ENCODE assay signal across 17 mouse cellular contexts in genomic region chr16:77537351-77537750, GRCm38 (mm10).
DNase-seq lines count a peak whose midpoint lies in the region; ATAC-seq and TF ChIP-seq lines count a peak whose summit lies in the region.
"Had no signal": no experiment of that assay in that cellular context is flagged by ENCODE, and none has a peak within 500 bp of the region (broad histone marks: within the 10 kb centered on the region; RNA-seq: fewer than 3 reads in every experiment).

No protein-coding gene starts in this region.

- H3K36me3 ChIP-seq in intestine, embryonic 15.5 days, result no peaks in the 10 kb centered on the region
- H3K36me3 ChIP-seq in intestine, embryonic 16.5 days (ENCODE audit: control insufficient read depth, insufficient read depth, low read length), result no peaks in the 10 kb centered on the region
- no peaks in the 10 kb centered on the region for H3K36me3 ChIP-seq in hindbrain, embryonic 11.5 days (ENCODE audit: control insufficient read depth, insufficient read depth, low read length)
- no peaks in the 10 kb centered on the region for H3K36me3 ChIP-seq in midbrain, embryonic 14.5 days (ENCODE audit: control insufficient read depth, insufficient read depth, low read length)
- H3K36me3 ChIP-seq: embryonic facial prominence, embryonic 13.5 days; limb, embryonic 10.5 days had no signal

- no peaks in the 10 kb centered on the region for H3K27me3 ChIP-seq in intestine, embryonic 15.5 days (replicated peaks)
- no peaks in the 10 kb centered on the region for H3K27me3 ChIP-seq in intestine, embryonic 16.5 days (replicated peaks; ENCODE audit: control insufficient read depth, insufficient read depth, low read length)
- H3K27me3 ChIP-seq in hindbrain, embryonic 11.5 days (ENCODE audit: control insufficient read depth, insufficient read depth, low read length), result no peaks in the 10 kb centered on the region
- H3K27me3 ChIP-seq in midbrain, embryonic 14.5 days (ENCODE audit: control insufficient read depth, insufficient read depth, low read length), result no peaks in the 10 kb centered on the region
- H3K27me3 ChIP-seq: embryonic facial prominence, embryonic 13.5 days had no signal

- no peak overlapping the region for H3K27ac ChIP-seq in intestine, embryonic 15.5 days
- no peak overlapping the region for H3K27ac ChIP-seq in intestine, embryonic 16.5 days (ENCODE audit: low read length)
- H3K27ac ChIP-seq in hindbrain, embryonic 11.5 days (ENCODE audit: low read depth, low read length), result peak overlapping the region; percentile 84
- H3K27ac ChIP-seq in midbrain, embryonic 14.5 days (replicated peaks; ENCODE audit: low read depth, low read length), result peak overlapping the region; percentile 97
- H3K27ac ChIP-seq: embryonic facial prominence, embryonic 13.5 days; limb, embryonic 10.5 days; liver, embryonic 14.5 days had no signal

- no peak for TF ChIP-seq POLR2A in brain, embryonic 14.5 days (IDR thresholded peaks at IDR 0.05; ENCODE audit: borderline replicate concordance, extremely low read depth, insufficient read depth, insufficient read length, poor library complexity, severe bottlenecking)

- WGBS in intestine, embryonic 15.5 days, result 80% methylated on average over 4 of the region's 4 CpGs
- 72% methylated on average over 4 of the region's 4 CpGs for WGBS in intestine, embryonic 16.5 days
- WGBS in hindbrain, embryonic 11.5 days, result 80% methylated on average over 4 of the region's 4 CpGs
- WGBS in midbrain, embryonic 14.5 days, result 66% methylated on average over 4 of the region's 4 CpGs

- no peak overlapping the region for H3K4me3 ChIP-seq in intestine, embryonic 15.5 days (replicated peaks)
- no peak overlapping the region for H3K4me3 ChIP-seq in intestine, embryonic 16.5 days (ENCODE audit: low read length)
- H3K4me3 ChIP-seq in hindbrain, embryonic 11.5 days (ENCODE audit: low read depth, low read length), result no peak overlapping the region
- H3K4me3 ChIP-seq in midbrain, embryonic 14.5 days (replicated peaks; ENCODE audit: low read depth, low read length), result peak overlapping the region; percentile 30
- H3K4me3 ChIP-seq: embryonic facial prominence, embryonic 13.5 days; limb, embryonic 10.5 days had no signal

- DNase-seq in brain, embryonic 14.5 days (ENCODE audit: low read depth), result peak; percentile 58
- no peak for DNase-seq in hindbrain, embryonic 11.5 days (ENCODE audit: low spot score)
- DNase-seq in midbrain, embryonic 14.5 days, result peak; percentile 55
- no peak for DNase-seq in cerebellum, adult 18-20 months
- DNase-seq in right cerebral cortex, adult 18-20 months, result no peak
- DNase-seq: adrenal gland, postnatal 36 days; B cell, adult 2 months; cerebellum, adult 8-10 months; heart, adult 11 months; heart, postnatal 10 days; kidney, adult 18-20 months had no signal

- H3K4me1 ChIP-seq in intestine, embryonic 15.5 days (replicated peaks), result no peaks in the 10 kb centered on the region
- H3K4me1 ChIP-seq in intestine, embryonic 16.5 days (ENCODE audit: control insufficient read depth, insufficient read depth, low read length), result no peaks in the 10 kb centered on the region
- H3K4me1 ChIP-seq in hindbrain, embryonic 11.5 days (replicated peaks; ENCODE audit: control insufficient read depth, insufficient read depth, low read length), result no peaks in the 10 kb centered on the region
- H3K4me1 ChIP-seq in midbrain, embryonic 14.5 days (ENCODE audit: control insufficient read depth, insufficient read depth, low read length), result peaks cover 18% of the 10 kb centered on the region
- H3K4me1 ChIP-seq: limb, embryonic 10.5 days had no signal

- no peak for TF ChIP-seq CTCF in brain, embryonic 14.5 days (IDR thresholded peaks at IDR 0.05; ENCODE audit: borderline replicate concordance, extremely low read depth, insufficient read depth, insufficient read length)

- H3K9me3 ChIP-seq in intestine, embryonic 15.5 days, result no peaks in the 10 kb centered on the region
- no peaks in the 10 kb centered on the region for H3K9me3 ChIP-seq in intestine, embryonic 16.5 days (ENCODE audit: control insufficient read depth, low read length)
- no peaks in the 10 kb centered on the region for H3K9me3 ChIP-seq in hindbrain, embryonic 11.5 days (ENCODE audit: control insufficient read depth, low read length)
- H3K9me3 ChIP-seq in midbrain, embryonic 14.5 days (ENCODE audit: control insufficient read depth, low read length), result no peaks in the 10 kb centered on the region
- H3K9me3 ChIP-seq: embryonic facial prominence, embryonic 13.5 days; limb, embryonic 10.5 days had no signal

- ATAC-seq in intestine, embryonic 15.5 days, result no peak
- ATAC-seq in intestine, embryonic 16.5 days, result no peak
- ATAC-seq in hindbrain, embryonic 11.5 days (ENCODE audit: low FRiP score), result peak; percentile 26; the same call in 1 of the 2 replicates
- ATAC-seq in midbrain, embryonic 14.5 days (ENCODE audit: low FRiP score, low TSS enrichment), result peak; percentile 55
- no peak for ATAC-seq in granulocyte monocyte progenitor cell, adult 5-6 weeks (replicated peaks; ENCODE audit: poor library complexity, severe bottlenecking)

- 0 out of 2 replicates have a peak overlapping the region, but pooled peaks have one; percentile 22 for H3K4me2 ChIP-seq in intestine, embryonic 15.5 days (replicated peaks)
- H3K4me2 ChIP-seq in intestine, embryonic 16.5 days (ENCODE audit: low read depth, low read length), result no peak overlapping the region
- H3K4me2 ChIP-seq in hindbrain, embryonic 11.5 days (replicated peaks; ENCODE audit: low read depth, low read length), result peak overlapping the region; percentile 26; the same call in 1 of the 2 replicates
- peak overlapping the region; percentile 56 for H3K4me2 ChIP-seq in midbrain, embryonic 14.5 days (ENCODE audit: low read length)

- no peak overlapping the region for H3K9ac ChIP-seq in intestine, embryonic 15.5 days
- no peak overlapping the region for H3K9ac ChIP-seq in intestine, embryonic 16.5 days (ENCODE audit: low read depth, low read length)
- 0 out of 2 replicates have a peak overlapping the region, but pooled peaks have one; percentile 31 for H3K9ac ChIP-seq in hindbrain, embryonic 11.5 days (ENCODE audit: low read depth, low read length)
- H3K9ac ChIP-seq in midbrain, embryonic 14.5 days (replicated peaks; ENCODE audit: low read length), result peak overlapping the region; percentile 67
- H3K9ac ChIP-seq: embryonic facial prominence, embryonic 13.5 days; liver, embryonic 14.5 days had no signal

Comparison
In these comparisons a context has a peak if more than half of its experiments do, and no peak if none do; other contexts are left out.
1. ATAC-seq: peak in hindbrain, embryonic 11.5 days (single experiment) and midbrain, embryonic 14.5 days (single experiment); none in intestine, embryonic 15.5 days (single experiment), intestine, embryonic 16.5 days (single experiment) and granulocyte monocyte progenitor cell, adult 5-6 weeks (single experiment).
2. H3K27ac ChIP-seq: peak in hindbrain, embryonic 11.5 days (single experiment) and midbrain, embryonic 14.5 days (single experiment); none in intestine, embryonic 15.5 days (single experiment) and intestine, embryonic 16.5 days (single experiment).
3. H3K9ac ChIP-seq: peak in hindbrain, embryonic 11.5 days (single experiment) and midbrain, embryonic 14.5 days (single experiment); none in intestine, embryonic 15.5 days (single experiment) and intestine, embryonic 16.5 days (single experiment).
4. DNase-seq: peak in brain, embryonic 14.5 days (single experiment) and midbrain, embryonic 14.5 days (single experiment); none in hindbrain, embryonic 11.5 days (single experiment), cerebellum, adult 18-20 months (0 of 2) and right cerebral cortex, adult 18-20 months (single experiment).